Mouse (Mus musculus) hindbrain, embryonic 14.5 days (tissue): Measurements from ENCODE around the gene CK137956. TPM values are rescaled to one million over a fixed set of nuclear protein-coding genes. Genes with fewer than 3 reads are reported as not detected.

Experiments used
- polyA plus RNA-seq: library from polyadenylated mRNA; unstranded; fragments of >200 nt; fragmentation: Nextera tagmentation; extraction: Ambion mirVana; gene quantifications from 2 replicates; pipeline ENCODE4 v1.2.1, GENCODE M21; 2014

The CK137956 gene
- polyA plus RNA-seq, 1 experiment from 2014 or later = 0.75 TPM

Other genes starting within 250 kb of the CK137956 start
- 8.3 and 9.0 TPM in 2 replicates for gene Csmd2, start 16.9 kb upstream of the CK137956 start, polyA plus RNA-seq